Mouse (Mus musculus) MEL-GATA-1-ER (cell line): Measurements from ENCODE around the gene Gm44973.
A peak's percentile ranks its signal among the peaks of the same experiment; 100 is the strongest.

Source experiments
- DNase-seq: peaks from one replicate; pipeline ENCODE4 v3.0.0-alpha.2; 2012; ENCODE audit warnings: low read depth; ENCODE audit errors: extremely low read depth

Gene Gm44973

GRCm38 (mm10) chr7:5080010-5080751, 64.9 kb downstream of the Gm44973 start, which contains the start of gene Epn1:
TSS of gene Epn1 (plus strand) at chr7:5080235.
- DNase-seq, result peak; percentile 81

- no peak for DNase-seq
Measured at GRCm38 (mm10) chr7:5080815-5081214, 65.5 kb downstream of the Gm44973 start.

GRCm38 (mm10) chr7:5081241-5081640, 65.9 kb downstream of the Gm44973 start:
- no peak for DNase-seq

GRCm38 (mm10) chr7:5081939-5082338, 66.6 kb downstream of the Gm44973 start:
- DNase-seq, result no peak
